Mouse (Mus musculus): Measurements from ENCODE around the gene Hebp1.

Hebp1 gene

GRCm38 (mm10) chr6:135196707-135197106, 1.1 kb downstream of the Hebp1 start:
- DNase-seq: no peak

GRCm38 (mm10) chr6:135194907-135195306, 2.9 kb downstream of the Hebp1 start:
- DNase-seq: no peak

- DNase-seq: no peak
These were observed 4.1 kb downstream of the Hebp1 start for GRCm38 (mm10) chr6:135193733-135194132.

DNA sequence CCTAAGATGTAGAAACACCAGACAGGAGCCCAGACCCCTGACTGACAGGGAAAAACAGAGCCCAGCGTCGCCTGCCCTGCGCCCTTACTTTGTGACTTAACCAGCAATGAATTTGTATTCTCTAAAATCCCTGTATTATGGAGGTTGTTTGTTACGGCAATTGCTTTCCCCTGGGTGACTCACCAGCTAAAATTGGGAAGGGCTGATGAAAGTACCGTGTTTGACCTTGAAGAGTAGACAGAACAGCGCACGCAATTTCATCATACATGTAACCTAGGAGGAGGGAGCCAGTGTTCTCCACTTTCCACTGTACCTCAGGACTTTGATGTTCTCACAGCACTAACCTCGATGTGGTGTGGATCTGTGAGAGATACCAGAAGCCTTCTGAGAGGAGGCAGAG, 4.8 kb downstream of the Hebp1 start:
- DNase-seq: no peak

DNA sequence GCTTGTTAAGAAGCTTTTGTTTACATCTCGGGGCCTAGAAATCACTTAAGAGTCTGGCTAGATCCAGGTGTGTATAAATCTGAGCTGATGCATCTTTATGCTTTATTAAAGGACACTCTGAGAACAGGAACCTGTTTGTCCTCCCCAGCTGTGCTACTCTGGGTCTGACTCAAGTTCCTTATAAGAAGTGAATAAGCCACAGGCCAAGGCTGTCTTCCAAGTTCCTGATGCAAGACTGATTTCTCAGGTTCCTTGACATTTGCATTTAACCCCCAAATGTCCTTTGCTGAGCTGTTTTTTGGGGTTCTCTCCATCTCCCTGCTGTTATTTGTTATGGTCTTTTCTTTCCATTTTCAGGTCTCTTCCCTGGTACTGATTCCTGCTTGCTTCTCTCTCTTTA, 5.9 kb downstream of the Hebp1 start:
- no peak for DNase-seq

DNA sequence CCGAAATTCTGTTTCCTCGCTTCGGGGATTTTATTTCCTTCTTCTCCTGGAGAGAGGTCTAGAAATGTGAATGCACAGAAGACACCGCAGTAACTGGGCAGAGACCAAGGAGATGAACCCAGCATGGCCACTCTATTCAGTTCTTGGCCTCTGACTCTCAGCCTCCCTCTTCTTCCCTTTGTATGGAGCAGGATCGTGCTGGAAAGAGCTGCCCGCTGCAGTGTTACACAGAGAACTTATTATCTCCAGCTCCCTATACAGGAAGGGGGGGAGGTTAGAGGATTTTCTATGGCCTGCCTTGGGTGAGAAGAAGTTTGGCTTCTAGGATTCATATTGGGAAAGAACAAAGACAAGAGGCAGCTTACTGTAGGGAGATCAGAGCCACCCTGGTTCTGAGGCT, 7.7 kb downstream of the Hebp1 start:
- no peak for DNase-seq

- no peak for DNase-seq
These were observed 9.2 kb downstream of the Hebp1 start for GRCm38 (mm10) chr6:135188629-135189028.

DNA sequence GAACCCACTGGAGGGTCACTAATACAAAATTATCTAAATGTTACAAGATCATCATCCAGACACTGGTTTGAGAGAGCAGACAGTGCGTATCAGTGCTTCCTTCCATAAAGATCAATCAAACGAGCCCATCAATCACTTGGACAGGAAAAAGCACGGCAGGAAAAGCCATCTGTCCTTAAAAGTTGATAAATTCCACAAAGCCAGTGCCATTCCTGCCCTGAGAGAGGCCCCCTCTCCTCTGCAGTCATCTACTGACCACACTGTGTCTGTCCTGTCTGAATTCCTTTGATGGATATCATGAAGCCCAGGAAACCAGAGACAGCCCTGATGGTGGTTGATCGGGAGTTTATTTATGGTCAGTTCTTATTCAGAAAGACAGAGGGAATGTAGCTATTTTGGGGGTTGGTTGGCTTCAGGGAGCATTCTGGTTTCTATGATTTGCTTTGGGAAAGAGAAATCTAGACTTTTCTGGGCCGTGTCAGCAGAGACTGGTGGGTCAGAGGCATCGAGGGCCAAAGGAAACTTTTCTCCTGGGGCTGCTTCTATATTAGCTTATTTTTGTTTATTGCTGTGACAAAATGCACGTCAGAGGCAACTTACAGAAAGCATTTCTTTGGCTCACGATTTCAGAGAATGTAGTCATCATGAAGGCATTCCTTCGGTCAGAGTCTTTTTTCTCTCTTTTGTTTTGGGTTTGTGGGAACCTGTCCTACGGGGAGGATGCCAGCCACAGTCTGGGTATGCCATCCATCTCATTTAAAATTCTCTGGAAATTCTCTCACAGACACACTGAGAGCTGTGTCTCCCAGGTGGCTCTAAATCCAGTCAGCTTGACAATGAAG, 10.5 kb downstream of the Hebp1 start:
- DNase-seq: no peak

- DNase-seq: no peak
These were observed 13.9 kb downstream of the Hebp1 start for GRCm38 (mm10) chr6:135183961-135184360.

GRCm38 (mm10) chr6:135182925-135183324, 14.9 kb downstream of the Hebp1 start:
- DNase-seq: no peak

- DNase-seq: no peak
These were observed 19.2 kb downstream of the Hebp1 start for GRCm38 (mm10) chr6:135178599-135178998.

DNA sequence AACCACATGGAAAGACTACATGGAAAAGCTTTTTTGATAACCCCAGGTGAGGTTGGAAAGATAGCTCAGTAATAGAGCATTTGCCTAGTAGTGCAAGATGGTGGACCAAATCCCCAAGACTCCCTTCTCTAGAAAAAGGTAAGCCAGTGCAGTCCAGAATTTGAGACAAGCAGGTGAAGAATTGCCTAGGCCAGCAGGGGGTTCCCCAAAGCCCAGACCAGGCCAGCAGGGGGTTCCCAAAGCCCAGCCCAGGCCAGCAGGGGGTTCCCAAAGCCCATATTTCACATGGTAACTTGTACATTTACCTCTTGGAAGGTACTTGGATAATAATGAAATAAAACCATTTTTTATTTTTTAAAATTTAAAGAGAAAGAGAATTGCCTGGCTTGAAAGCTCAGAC, 20.6 kb downstream of the Hebp1 start:
- DNase-seq: no peak

DNA sequence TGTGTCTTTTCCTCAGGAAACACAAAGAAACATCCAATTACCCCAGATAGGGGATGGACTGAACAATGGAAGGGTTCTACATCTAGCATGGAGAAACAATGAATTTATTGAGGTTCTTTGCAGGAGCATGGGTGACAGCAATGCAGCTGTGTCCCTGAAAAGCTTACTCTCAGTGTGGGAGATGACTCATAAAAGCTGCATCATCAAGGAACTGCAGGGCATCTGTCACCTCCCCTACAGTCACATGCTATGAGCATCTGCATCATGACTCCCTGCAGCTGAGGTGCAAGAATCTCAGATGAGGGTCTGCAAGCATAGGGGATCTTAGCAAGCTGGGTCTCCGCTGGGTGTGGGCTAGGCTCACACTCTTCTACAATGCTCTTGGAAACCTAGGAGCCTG, 22.8 kb downstream of the Hebp1 start:
- DNase-seq: no peak

- DNase-seq: no peak
These were observed 26.1 kb downstream of the Hebp1 start for GRCm38 (mm10) chr6:135171736-135172135.

- DNase-seq: no peak
These were observed 28.6 kb downstream of the Hebp1 start for GRCm38 (mm10) chr6:135169246-135169645.

DNA sequence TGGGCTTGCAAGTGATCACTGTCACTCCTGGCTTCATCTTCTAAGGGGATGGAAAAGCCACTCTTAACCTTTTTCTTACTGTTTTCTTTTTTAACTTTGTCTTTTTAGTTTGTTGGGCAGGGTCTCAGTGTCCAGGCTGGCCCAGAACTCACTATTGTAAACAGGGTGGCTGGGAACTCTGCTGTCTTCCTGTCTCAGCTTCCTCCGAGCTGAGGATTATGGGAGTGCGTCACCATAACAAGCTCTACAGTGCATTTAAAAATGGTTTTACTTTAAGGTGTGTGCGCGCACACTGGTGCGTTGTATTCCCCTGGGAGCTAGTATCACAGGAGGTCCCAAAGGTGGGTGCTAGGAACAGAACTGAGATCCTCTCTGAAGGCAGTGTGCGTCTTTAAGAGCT, 29.4 kb downstream of the Hebp1 start:
- DNase-seq: no peak

- peak; percentile 71 to 79 for DNase-seq
These were observed 30.2 kb downstream of the Hebp1 start for GRCm38 (mm10) chr6:135167380-135168311.

DNA sequence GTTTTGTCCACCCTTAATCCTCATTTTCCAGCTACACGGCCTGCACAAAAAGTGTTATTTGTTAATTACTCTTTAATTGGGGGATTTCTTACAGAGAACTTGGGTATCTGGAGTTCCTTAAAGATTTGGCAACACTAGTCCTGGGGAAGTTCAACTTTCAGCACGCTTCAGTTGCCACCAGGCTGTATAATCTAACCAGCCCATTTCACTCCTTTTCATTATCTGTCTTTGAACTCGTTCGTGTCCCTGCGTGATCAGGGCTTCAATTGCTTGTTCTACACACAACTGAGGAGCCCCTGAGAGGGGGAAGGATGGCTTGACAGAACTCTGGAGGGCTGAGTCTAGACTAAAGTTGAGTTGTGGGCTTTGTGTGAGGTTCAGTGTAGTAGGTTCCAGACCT, 31.1 kb downstream of the Hebp1 start:
- DNase-seq: no peak

DNA sequence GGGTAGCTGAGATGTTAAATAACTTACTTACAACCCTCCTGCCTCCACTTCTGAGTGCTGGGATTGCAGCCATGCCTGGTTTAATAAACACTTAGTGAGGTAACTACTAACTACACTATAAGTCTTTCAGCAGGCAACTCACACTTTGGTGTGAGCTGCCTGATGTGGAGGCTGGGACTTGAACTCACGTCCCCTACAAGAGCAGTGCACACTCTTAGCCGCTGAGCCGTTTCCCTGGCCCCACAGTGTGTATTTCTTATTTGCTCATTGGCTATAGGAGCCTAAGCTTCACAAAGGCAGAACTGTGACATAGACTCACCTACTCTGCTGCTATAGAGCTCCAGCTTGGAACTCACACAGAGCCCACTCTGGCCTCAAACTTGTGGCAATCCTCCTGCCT, 31.6 kb downstream of the Hebp1 start:
- no peak for DNase-seq

GRCm38 (mm10) chr6:135165706-135166105, 32.1 kb downstream of the Hebp1 start:
- no peak for DNase-seq

DNA sequence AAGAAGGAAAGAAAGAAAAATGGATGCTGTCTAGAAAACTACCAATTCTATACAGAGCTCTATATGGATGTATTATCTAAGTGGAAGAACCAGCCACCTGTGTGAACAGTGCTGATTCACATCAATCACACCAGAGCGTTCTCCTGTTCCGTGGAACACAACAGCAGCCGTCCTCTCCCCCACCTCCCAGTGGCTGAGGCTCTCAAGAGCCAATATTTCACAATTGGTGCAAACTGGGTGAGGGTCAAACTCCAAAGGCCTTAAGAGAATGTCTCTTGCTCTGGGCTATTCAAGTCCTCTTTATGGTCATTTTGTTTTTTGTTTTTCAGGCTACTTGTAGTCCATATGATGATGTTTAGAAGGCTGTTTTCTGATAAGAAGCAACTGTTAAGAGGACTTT, 32.6 kb downstream of the Hebp1 start:
- DNase-seq: no peak

DNA sequence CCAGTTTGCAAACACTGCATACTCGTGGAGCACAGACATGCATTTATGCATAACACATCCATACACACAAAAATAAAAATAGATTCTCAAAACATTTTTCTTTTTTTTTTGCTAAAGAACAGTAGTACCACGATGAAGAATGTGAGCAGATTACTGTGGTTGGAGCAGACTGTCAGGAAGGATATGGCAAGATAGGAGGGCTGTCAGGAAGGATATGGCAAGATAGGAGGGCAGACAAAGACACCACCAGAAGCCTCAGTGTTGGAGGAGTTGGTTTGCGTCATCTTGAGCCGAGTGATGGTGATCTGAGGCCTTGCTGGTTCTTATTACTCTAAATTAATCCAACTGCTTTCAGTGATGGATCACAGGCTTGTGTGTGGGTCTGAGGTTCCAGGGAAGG, 35.0 kb downstream of the Hebp1 start:
- no peak for DNase-seq

DNA sequence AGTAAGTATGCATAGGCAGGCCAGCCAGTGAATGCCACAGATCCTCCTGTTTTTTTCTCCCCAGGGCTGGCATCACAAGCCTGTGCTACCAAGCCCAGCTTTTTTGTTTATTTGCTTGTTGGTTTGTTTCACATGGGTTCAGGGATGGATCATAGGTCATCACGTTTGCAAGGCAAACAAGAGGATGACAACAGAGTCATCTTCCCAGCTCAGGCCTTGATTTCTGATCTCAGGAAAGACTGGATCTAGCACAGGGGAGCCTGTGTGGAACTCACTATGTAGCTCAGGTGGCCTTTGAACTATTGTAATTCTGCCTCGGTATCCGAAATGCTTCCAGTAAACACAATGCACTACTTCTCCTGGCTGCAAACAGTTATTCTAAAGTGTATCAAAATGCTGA, 35.5 kb downstream of the Hebp1 start:
- no peak for DNase-seq

- DNase-seq: no peak
These were observed 36.5 kb downstream of the Hebp1 start for GRCm38 (mm10) chr6:135161356-135161755.
